Mouse (Mus musculus) hindbrain, embryonic 11.5 days (tissue): ENCODE measurements around the gene Defb38. TPM values are rescaled to one million over a fixed set of nuclear protein-coding genes. Genes with fewer than 3 reads are reported as not detected.

Source experiments
- ATAC-seq: fragments of 200-750 bp; cut with Nextera tagmentation; 2 replicates; pipeline ENCODE4 v1.8.0; 2017; ENCODE audit warnings: mild to moderate bottlenecking, moderate TSS enrichment, moderate library complexity; ENCODE audit not compliant: low FRiP score
- DNase-seq: peaks from one replicate; pipeline ENCODE4 v3.0.0-alpha.2; 2015; ENCODE audit warnings: low spot score
- H3K27ac ChIP-seq: fragments of 300-500 bp; sonication (generic); 2 replicates; pipeline ENCODE4 v1.5.1; 2014; ENCODE audit warnings: mild to moderate bottlenecking, low read depth, low read length
- H3K27me3 ChIP-seq: fragments of 300-500 bp; sonication (generic); 2 replicates; pipeline ENCODE4 v1.6.1; 2014; ENCODE audit warnings: mild to moderate bottlenecking, low read length, moderate library complexity, mixed read lengths; ENCODE audit not compliant: control insufficient read depth, insufficient read depth
- H3K36me3 ChIP-seq: fragments of 300-500 bp; sonication (generic); 2 replicates; pipeline ENCODE4 v1.6.1; 2014; ENCODE audit warnings: mild to moderate bottlenecking, low read length, moderate library complexity, mixed read lengths; ENCODE audit not compliant: control insufficient read depth, insufficient read depth
- H3K4me1 ChIP-seq: fragments of 300-500 bp; sonication (generic); replicated peaks from 2 replicates; pipeline ENCODE4 v1.6.1; 2014; ENCODE audit warnings: low read length, mixed read lengths; ENCODE audit not compliant: control insufficient read depth, insufficient read depth
- H3K4me2 ChIP-seq: fragments of 300-500 bp; sonication (generic); replicated peaks from 2 replicates; pipeline ENCODE4 v1.6.1; 2014; ENCODE audit warnings: mild to moderate bottlenecking, low read depth, low read length
- H3K4me3 ChIP-seq: fragments of 300-500 bp; sonication (generic); 2 replicates; pipeline ENCODE4 v1.5.1; 2014; ENCODE audit warnings: low read depth, low read length
- H3K9ac ChIP-seq: fragments of 300-500 bp; sonication (generic); 2 replicates; pipeline ENCODE4 v1.6.1; 2014; ENCODE audit warnings: low read depth, low read length
- H3K9me3 ChIP-seq: fragments of 300-500 bp; sonication (generic); 2 replicates; pipeline ENCODE4 v1.6.1; 2016; ENCODE audit warnings: low read length; ENCODE audit not compliant: control insufficient read depth
- whole genome bisulfite sequencing: fragments of 180-500 bp; shearing (Covaris S2); extraction: QIAGEN DNeasy Blood & Tissue Kit; methylation state at CpG from one replicate; pipeline ENCODE4 v1.1.7; 2014; 5-methylcytosine and 5-hydroxymethylcytosine counted together
- polyA plus RNA-seq: library from polyadenylated mRNA; unstranded; fragments of >200 nt; fragmentation: Nextera tagmentation; extraction: Ambion mirVana; gene quantifications from 2 replicates; pipeline ENCODE4 v1.2.1, GENCODE M21; 2014

Defb38 gene
- not detected in 2 replicates for polyA plus RNA-seq

GRCm38 (mm10) chr8:19026466-19026865 is at the start of gene Defb38:
Gene Defb38, minus strand, starts transcription at chr8:19026566.
- H3K36me3 ChIP-seq: no peaks in the 10 kb centered on the region
- no peaks in the 10 kb centered on the region for H3K4me1 ChIP-seq
- no peaks in the 10 kb centered on the region for H3K27me3 ChIP-seq
- H3K9me3 ChIP-seq: no peaks in the 10 kb centered on the region
- H3K4me2 ChIP-seq: no peak within 1 kb of the TSS
- no peak within 1 kb of the TSS for H3K9ac ChIP-seq
- H3K27ac ChIP-seq: no peak within 1 kb of the TSS
- ATAC-seq (no peak), DNase-seq (no peak)
- H3K4me3 ChIP-seq: no peak within 1 kb of the TSS
- WGBS: 91% methylated on average over 1 of the region's 1 CpGs

- no peaks in the 10 kb centered on the region for H3K27me3 ChIP-seq
- DNase-seq (no peak), ATAC-seq (no peak)
- no peak overlapping the region for H3K27ac ChIP-seq
- no peaks in the 10 kb centered on the region for H3K4me1 ChIP-seq
- no peaks in the 10 kb centered on the region for H3K36me3 ChIP-seq
- no peak overlapping the region for H3K9ac ChIP-seq
- 85% methylated on average over 2 of the region's 2 CpGs for WGBS
- H3K4me3 ChIP-seq: no peak overlapping the region
- no peak overlapping the region for H3K4me2 ChIP-seq
- no peaks in the 10 kb centered on the region; the same call in 1 of the 2 replicates for H3K9me3 ChIP-seq
Observed at GRCm38 (mm10) chr8:19066013-19066412, 39.6 kb upstream of the Defb38 start.

GRCm38 (mm10) chr8:19064710-19065109 is 38.3 kb upstream of the Defb38 start, which contains the start of gene Defb39:
Gene Defb39, minus strand, starts transcription at chr8:19064810.
- Histone ChIP-seq H3K9ac (no peak within 1 kb of the TSS), H3K4me1 (no peaks in the 10 kb centered on the region), H3K27ac (no peak within 1 kb of the TSS), H3K4me2 (no peak within 1 kb of the TSS), H3K9me3 (no peaks in the 10 kb centered on the region; the same call in 1 of the 2 replicates), H3K36me3 (no peaks in the 10 kb centered on the region), H3K27me3 (no peaks in the 10 kb centered on the region), H3K4me3 (no peak within 1 kb of the TSS)
- ATAC-seq: no peak
- DNase-seq: no peak
- WGBS: 92% methylated on average over 1 of the region's 1 CpGs

GRCm38 (mm10) chr8:19062891-19063290 is 36.5 kb upstream of the Defb38 start:
- Histone ChIP-seq H3K9me3 (no peaks in the 10 kb centered on the region; the same call in 1 of the 2 replicates), H3K4me2 (no peak overlapping the region), H3K9ac (no peak overlapping the region), H3K4me3 (no peak overlapping the region), H3K36me3 (no peaks in the 10 kb centered on the region), H3K27ac (no peak overlapping the region), H3K27me3 (no peaks in the 10 kb centered on the region), H3K4me1 (no peaks in the 10 kb centered on the region)
- no peak for ATAC-seq
- no peak for DNase-seq

- Histone ChIP-seq H3K9me3 (no peaks in the 10 kb centered on the region), H3K36me3 (no peaks in the 10 kb centered on the region), H3K4me3 (no peak overlapping the region), H3K4me2 (no peak overlapping the region), H3K27me3 (no peaks in the 10 kb centered on the region), H3K4me1 (no peaks in the 10 kb centered on the region), H3K27ac (no peak overlapping the region), H3K9ac (no peak overlapping the region)
- no peak for DNase-seq
- no peak for ATAC-seq
- WGBS: 92% methylated on average over 14 of the region's 14 CpGs
Observed at GRCm38 (mm10) chr8:19045242-19045641, 18.9 kb upstream of the Defb38 start.

Other genes starting within 250 kb of the Defb38 start
- not detected in 2 replicates for gene Defb40, start 48.3 kb downstream of the Defb38 start, polyA plus RNA-seq
- gene Defb37, start 35.5 kb downstream of the Defb38 start, polyA plus RNA-seq: not detected in 2 replicates
- not detected in 2 replicates for gene Defb39, start 38.2 kb upstream of the Defb38 start, polyA plus RNA-seq
- gene Defb12, start 88.3 kb upstream of the Defb38 start, polyA plus RNA-seq: not detected in 2 replicates
- gene Defb34, start 97.2 kb upstream of the Defb38 start, polyA plus RNA-seq: not detected in 2 replicates
- not detected in 2 replicates for gene Gm45826, start 114.2 kb upstream of the Defb38 start, polyA plus RNA-seq
- not detected in 2 replicates for gene Defb14, start 167.8 kb upstream of the Defb38 start, polyA plus RNA-seq
- not detected in 2 replicates for gene Defb4, start 172.1 kb upstream of the Defb38 start, polyA plus RNA-seq
- gene Defb6, start 198.9 kb upstream of the Defb38 start, polyA plus RNA-seq: not detected in 2 replicates
- not detected in 2 replicates for gene Defb46, start 213.3 kb upstream of the Defb38 start, polyA plus RNA-seq
- not detected in 2 replicates for gene Defb5, start 221.0 kb upstream of the Defb38 start, polyA plus RNA-seq